Mouse (Mus musculus) G1E (cell line): ENCODE data around the gene Galntl5.

ENCODE experiments used
- CTCF ChIP-seq: IDR thresholded peaks from 2 replicates; pipeline ENCODE4 v1.5.1; 2012; ENCODE audit warnings: low read depth, low read length, inconsistent platforms, mixed read lengths
- GATA1 ChIP-seq: IDR thresholded peaks from 2 replicates; pipeline ENCODE4 v1.6.1; 2012; ENCODE audit warnings: borderline replicate concordance, low read length, inconsistent platforms, mixed read lengths
- GATA2 ChIP-seq: IDR thresholded peaks from 2 replicates; pipeline ENCODE4 v1.6.1; 2012; ENCODE audit warnings: low read depth, low read length, inconsistent platforms, borderline replicate concordance
- TAL1 ChIP-seq: conservative IDR thresholded peaks from 2 replicates; pipeline ENCODE4 v1.6.1; 2012; ENCODE audit warnings: low read depth, low read length, inconsistent platforms, mixed read lengths

DNA sequence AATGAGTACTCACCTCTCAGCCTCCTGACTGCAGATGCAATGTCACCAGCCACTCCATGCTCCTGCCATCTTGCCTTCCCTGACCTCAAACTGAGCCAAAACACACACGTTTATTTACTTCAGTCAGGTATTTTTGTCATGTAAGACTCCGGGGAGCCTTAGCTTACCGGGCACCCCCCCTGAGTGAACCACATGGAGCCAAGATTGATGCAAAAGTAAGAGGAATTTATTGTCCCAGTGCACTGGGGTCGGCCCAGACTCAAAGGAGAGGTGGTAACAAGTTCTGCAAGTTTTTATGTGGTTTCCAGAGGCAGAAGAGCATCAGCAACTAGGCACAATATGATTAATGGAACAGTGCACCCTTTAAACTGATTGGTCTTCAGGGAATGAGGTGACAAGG, 24.1 kb upstream of the Galntl5 start:
- TF ChIP-seq CTCF, result no peak
- TF ChIP-seq GATA1, result no peak
- TF ChIP-seq GATA2, result no peak
- no peak for TF ChIP-seq TAL1
